Mouse (Mus musculus): Measurements from ENCODE around the gene Trim24. TPM values are rescaled to one million over a fixed set of nuclear protein-coding genes. Genes with fewer than 3 reads are reported as not detected.

The Trim24 gene
- 10 to 100 TPM; 26.4 to 29.7 TPM for total RNA-seq (2023)

GRCm38 (mm10) chr6:37870245-37871136 is at the start of gene Trim24:
TSS of gene Trim24 (plus strand) at chr6:37870811.

Other genes with a start within 250 kb of the Trim24 start
- gene Svopl, start 176.2 kb downstream of the Trim24 start, total RNA-seq (2023): not detected
- gene Tmem213, start 238.4 kb downstream of the Trim24 start, total RNA-seq (2023): not detected